Mouse (Mus musculus) liver, postnatal 0 days (tissue): Measurements from ENCODE around the gene Ptprj. TPM values are rescaled to one million over a fixed set of nuclear protein-coding genes. Genes with fewer than 3 reads are reported as not detected.

Source experiments
- ATAC-seq: fragments of 200-750 bp; cut with Nextera tagmentation; 2 replicates; pipeline ENCODE4 v1.8.0; 2017; ENCODE audit warnings: mild to moderate bottlenecking, moderate library complexity
- DNase-seq: peaks from one replicate; pipeline ENCODE4 v3.0.0-alpha.2; 2016
- H3K27ac ChIP-seq: fragments of 300-500 bp; sonication (generic); 2 replicates; pipeline ENCODE4 v1.5.1; 2014; ENCODE audit warnings: antibody characterized with exemption, moderate library complexity, mild to moderate bottlenecking, low read depth
- H3K27me3 ChIP-seq: fragments of 300-500 bp; sonication (generic); 2 replicates; pipeline ENCODE4 v1.6.1; 2014; ENCODE audit warnings: low read length, control low read depth, mixed read lengths; ENCODE audit not compliant: insufficient read depth
- H3K36me3 ChIP-seq: fragments of 300-500 bp; sonication (generic); replicated peaks from 2 replicates; pipeline ENCODE4 v1.6.1; 2014; ENCODE audit warnings: mild to moderate bottlenecking, control low read depth, low read length, moderate library complexity, mixed read lengths; ENCODE audit not compliant: insufficient read depth
- H3K4me1 ChIP-seq: fragments of 300-500 bp; sonication (generic); 2 replicates; pipeline ENCODE4 v1.6.1; 2014; ENCODE audit warnings: antibody characterized with exemption, mild to moderate bottlenecking, control low read depth; ENCODE audit not compliant: insufficient read depth
- H3K4me2 ChIP-seq: fragments of 300-500 bp; sonication (generic); 2 replicates; pipeline ENCODE4 v1.6.1; 2014; ENCODE audit warnings: low read depth, mild to moderate bottlenecking, low read length, moderate library complexity, mixed read lengths
- H3K4me3 ChIP-seq: fragments of 300-500 bp; sonication (generic); 2 replicates; pipeline ENCODE4 v1.5.1; 2014; ENCODE audit warnings: low read depth, low read length
- H3K9ac ChIP-seq: fragments of 300-500 bp; sonication (generic); replicated peaks from 2 replicates; pipeline ENCODE4 v1.6.1; 2014; ENCODE audit warnings: mild to moderate bottlenecking, moderate library complexity
- H3K9me3 ChIP-seq: fragments of 300-500 bp; sonication (generic); 2 replicates; pipeline ENCODE4 v1.6.1; 2016; ENCODE audit warnings: mild to moderate bottlenecking, control low read depth, low read length, mixed read lengths
- CTCF ChIP-seq: sonication (generic); IDR thresholded peaks from 2 replicates; pipeline ENCODE4 v1.5.1; 2016; ENCODE audit warnings: antibody characterized with exemption, low read depth
- EP300 ChIP-seq: IDR thresholded peaks from 2 replicates; pipeline ENCODE4 v1.6.1; 2016; ENCODE audit warnings: antibody characterized with exemption, low read depth, mild to moderate bottlenecking
- WGBS: fragments of 180-500 bp; shearing (Covaris S2); extraction: QIAGEN DNeasy Blood & Tissue Kit; methylation state at CpG from one replicate; pipeline ENCODE4 v1.1.7; 2014; ENCODE audit not compliant: insufficient replicate concordance; 5-methylcytosine and 5-hydroxymethylcytosine counted together
- polyA plus RNA-seq: library from polyadenylated mRNA; unstranded; fragments of >200 nt; fragmentation: Nextera tagmentation; extraction: Ambion mirVana; gene quantifications from 2 replicates; pipeline ENCODE4 v1.2.1, GENCODE M21; 2015

The Ptprj gene
- polyA plus RNA-seq, 1 experiment from 2014 or later: 2.8 TPM

GRCm38 (mm10) chr2:90526971-90527370 is 53.5 kb downstream of the Ptprj start:
- ATAC-seq: no peak
- H3K4me3 ChIP-seq: no peak overlapping the region
- peaks cover 26% of the 10 kb centered on the region for H3K4me1 ChIP-seq
- H3K27me3 ChIP-seq: no peaks in the 10 kb centered on the region
- H3K9ac ChIP-seq: no peak overlapping the region
- no peak overlapping the region for H3K4me2 ChIP-seq
- H3K27ac ChIP-seq: no peak overlapping the region
- H3K36me3 ChIP-seq: no peaks in the 10 kb centered on the region
- no peak for DNase-seq
- TF ChIP-seq EP300 (no peak), CTCF (no peak)
- H3K9me3 ChIP-seq: no peaks in the 10 kb centered on the region
- WGBS: 81% methylated on average over 6 of the region's 6 CpGs

- H3K4me2 ChIP-seq: no peak overlapping the region
- no peak for TF ChIP-seq CTCF
- no peak for TF ChIP-seq EP300
Observed at GRCm38 (mm10) chr2:90526564-90526963, 53.9 kb downstream of the Ptprj start.

GRCm38 (mm10) chr2:90525807-90526206 is 54.6 kb downstream of the Ptprj start:
- Histone ChIP-seq H3K9me3 (no peaks in the 10 kb centered on the region), H3K27me3 (no peaks in the 10 kb centered on the region), H3K4me2 (no peak overlapping the region), H3K4me1 (peaks cover 35% of the 10 kb centered on the region), H3K27ac (no peak overlapping the region), H3K9ac (no peak overlapping the region), H3K4me3 (no peak overlapping the region), H3K36me3 (no peaks in the 10 kb centered on the region)
- TF ChIP-seq CTCF (no peak), EP300 (no peak)
- no peak for DNase-seq
- ATAC-seq: no peak
- 77% methylated on average over 14 of the region's 14 CpGs for WGBS

More at GRCm38 (mm10) chr2:90526564-90526963, 53.9 kb downstream of the Ptprj start:
- no peaks in the 10 kb centered on the region for H3K27me3 ChIP-seq
- H3K4me3 ChIP-seq: no peak overlapping the region
- no peaks in the 10 kb centered on the region for H3K36me3 ChIP-seq
- WGBS: 46% methylated on average over 6 of the region's 6 CpGs
- peaks cover 29% of the 10 kb centered on the region for H3K4me1 ChIP-seq
- H3K9ac ChIP-seq: no peak overlapping the region
- ATAC-seq (no peak), DNase-seq (no peak)
- no peak overlapping the region for H3K27ac ChIP-seq
- H3K9me3 ChIP-seq: no peaks in the 10 kb centered on the region

GRCm38 (mm10) chr2:90522455-90522854 is 58.0 kb downstream of the Ptprj start:
- peaks cover 57% of the 10 kb centered on the region for H3K4me1 ChIP-seq
- WGBS: 72% methylated on average over 6 of the region's 6 CpGs
- no peak for DNase-seq
- H3K4me2 ChIP-seq: no peak overlapping the region
- no peak overlapping the region for H3K4me3 ChIP-seq
- ATAC-seq: no peak
- H3K27me3 ChIP-seq: no peaks in the 10 kb centered on the region
- peak overlapping the region; percentile 51; the same call in 1 of the 2 replicates for H3K27ac ChIP-seq
- no peaks in the 10 kb centered on the region for H3K36me3 ChIP-seq
- TF ChIP-seq EP300 (no peak), CTCF (no peak)
- H3K9me3 ChIP-seq: no peaks in the 10 kb centered on the region
- H3K9ac ChIP-seq: no peak overlapping the region

- ATAC-seq (peak; percentile 49), DNase-seq (no peak)
- no peak overlapping the region for H3K4me2 ChIP-seq
- TF ChIP-seq EP300: peak; percentile 70
- no peak for TF ChIP-seq CTCF
- H3K4me3 ChIP-seq: no peak overlapping the region
- H3K4me1 ChIP-seq: peaks cover 57% of the 10 kb centered on the region
- no peaks in the 10 kb centered on the region for H3K9me3 ChIP-seq
- no peaks in the 10 kb centered on the region for H3K27me3 ChIP-seq
- H3K36me3 ChIP-seq: no peaks in the 10 kb centered on the region
- 47% methylated on average over 1 of the region's 1 CpGs for WGBS
- no peak overlapping the region for H3K9ac ChIP-seq
- H3K27ac ChIP-seq: no peak overlapping the region
Observed at GRCm38 (mm10) chr2:90521909-90522308, 58.5 kb downstream of the Ptprj start.

- WGBS: 75% methylated on average over 6 of the region's 6 CpGs
- TF ChIP-seq CTCF (no peak), EP300 (no peak)
- no peak for ATAC-seq
Observed at GRCm38 (mm10) chr2:90518296-90518695, 62.2 kb downstream of the Ptprj start.

GRCm38 (mm10) chr2:90514969-90515368 is 65.5 kb downstream of the Ptprj start:
- Histone ChIP-seq H3K27ac (no peak overlapping the region), H3K4me1 (peaks cover 35% of the 10 kb centered on the region), H3K4me2 (no peak overlapping the region), H3K9ac (no peak overlapping the region), H3K27me3 (no peaks in the 10 kb centered on the region), H3K9me3 (no peaks in the 10 kb centered on the region), H3K36me3 (no peaks in the 10 kb centered on the region), H3K4me3 (no peak overlapping the region)
- ATAC-seq (no peak), DNase-seq (no peak)
- WGBS: 61% methylated on average over 5 of the region's 5 CpGs
- TF ChIP-seq CTCF: no peak
- TF ChIP-seq EP300: no peak

More at GRCm38 (mm10) chr2:90518296-90518695, 62.2 kb downstream of the Ptprj start:
- Histone ChIP-seq H3K9ac (no peak overlapping the region), H3K4me3 (no peak overlapping the region), H3K9me3 (no peaks in the 10 kb centered on the region), H3K4me1 (peaks cover 63% of the 10 kb centered on the region), H3K27ac (0 out of 2 replicates have a peak overlapping the region, but pooled peaks have one; percentile 11), H3K27me3 (no peaks in the 10 kb centered on the region), H3K36me3 (no peaks in the 10 kb centered on the region), H3K4me2 (no peak overlapping the region)
- no peak for DNase-seq
